ENCODE assay signal across 19 mouse cellular contexts in the genomic region with DNA sequence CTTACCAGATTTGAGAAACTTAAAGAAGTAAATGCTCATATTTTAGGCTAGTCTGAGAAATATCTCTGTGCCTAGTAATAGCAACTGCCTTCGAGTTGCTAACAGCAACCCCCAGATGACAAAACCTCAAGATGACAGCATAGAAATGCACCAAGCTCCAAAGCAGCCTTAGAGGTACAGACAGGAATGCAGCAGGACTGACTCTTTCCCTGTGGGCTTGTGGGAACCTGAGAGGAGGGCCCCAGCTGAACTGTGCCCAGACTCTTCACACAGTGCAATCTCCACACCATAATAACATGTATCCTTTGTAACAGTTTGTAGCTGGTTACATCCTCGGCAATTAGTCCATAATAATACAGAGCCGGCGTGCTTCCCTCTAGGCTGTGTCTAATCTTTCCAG.
"Had no signal": no experiment of that assay in that cellular context is flagged by ENCODE, and none has a peak within 500 bp of the region (broad histone marks: within the 10 kb centered on the region; RNA-seq: fewer than 3 reads in every experiment).

No protein-coding gene starts in this region.

- H3K27ac ChIP-seq: kidney, embryonic 15.5 days; limb, embryonic 15.5 days; liver, embryonic 14.5 days; macrophage; midbrain, embryonic 12.5 days; midbrain, embryonic 15.5 days; neural tube, embryonic 12.5 days; neural tube, embryonic 15.5 days; stomach, postnatal 0 days had no signal

- H3K9me3 ChIP-seq: kidney, embryonic 15.5 days; limb, embryonic 15.5 days; midbrain, embryonic 12.5 days; midbrain, embryonic 15.5 days; neural tube, embryonic 12.5 days; neural tube, embryonic 15.5 days had no signal

- H3K4me2 ChIP-seq: kidney, embryonic 15.5 days; limb, embryonic 15.5 days; liver, embryonic 11.5 days; lung, embryonic 14.5 days; midbrain, embryonic 12.5 days; midbrain, embryonic 15.5 days; neural tube, embryonic 12.5 days; neural tube, embryonic 15.5 days had no signal

- DNase-seq: kidney, adult 11 months; kidney, adult 8-10 months; kidney, postnatal 10 days; kidney, postnatal 36 days; layer of hippocampus, postnatal 36 days; liver, postnatal 0 days; lung, embryonic 14.5 days; thymus, postnatal 36 days had no signal

- H3K9ac ChIP-seq: kidney, embryonic 15.5 days; limb, embryonic 15.5 days; liver, embryonic 14.5 days; liver, postnatal 0 days; lung, embryonic 14.5 days; midbrain, embryonic 12.5 days; midbrain, embryonic 15.5 days; neural tube, embryonic 12.5 days; neural tube, embryonic 15.5 days had no signal

- H3K4me3 ChIP-seq: kidney, embryonic 15.5 days; limb, embryonic 15.5 days; midbrain, embryonic 12.5 days; midbrain, embryonic 15.5 days; neural tube, embryonic 12.5 days; neural tube, embryonic 15.5 days had no signal

- H3K4me1 ChIP-seq: kidney, embryonic 15.5 days; midbrain, embryonic 12.5 days; midbrain, embryonic 15.5 days; neural tube, embryonic 12.5 days; neural tube, embryonic 15.5 days had no signal

- H3K27me3 ChIP-seq: kidney, embryonic 15.5 days; limb, embryonic 15.5 days; midbrain, embryonic 12.5 days; midbrain, embryonic 15.5 days; neural tube, embryonic 12.5 days; neural tube, embryonic 15.5 days had no signal

- H3K36me3 ChIP-seq: kidney, embryonic 15.5 days; limb, embryonic 15.5 days; midbrain, embryonic 12.5 days; midbrain, embryonic 15.5 days; neural tube, embryonic 12.5 days; neural tube, embryonic 15.5 days had no signal

- ATAC-seq: liver, postnatal 0 days; lung, postnatal 0 days; midbrain, embryonic 15.5 days had no signal
